Mouse (Mus musculus) kidney, adult 2 months (tissue): ENCODE results near the gene Clrn1. TPM values are rescaled to one million over a fixed set of nuclear protein-coding genes. Genes with fewer than 3 reads are reported as not detected.

Experiments
- DNase-seq: peaks from one replicate; pipeline ENCODE4 v3.0.0; 2021
- H3K27ac ChIP-seq: fragments of 200-500 bp; 2 replicates; pipeline ENCODE4 v1.5.1; 2012; ENCODE audit warnings: low read depth, low read length, control low read depth, inconsistent platforms; ENCODE audit not compliant: insufficient read depth
- H3K27me3 ChIP-seq: fragments of 200-500 bp; replicated peaks from 2 replicates; pipeline ENCODE4 v1.6.1; 2012; ENCODE audit warnings: mild to moderate bottlenecking, moderate library complexity, low read length, inconsistent platforms; ENCODE audit not compliant: control insufficient read depth, insufficient read depth
- H3K36me3 ChIP-seq: fragments of 200-500 bp; 2 replicates; pipeline ENCODE4 v1.6.1; 2012; ENCODE audit warnings: mild to moderate bottlenecking, moderate library complexity, low read length, inconsistent platforms; ENCODE audit not compliant: control insufficient read depth, insufficient read depth
- H3K4me1 ChIP-seq: fragments of 200-500 bp; 2 replicates; pipeline ENCODE4 v1.6.1; 2011; ENCODE audit warnings: low read length; ENCODE audit not compliant: control insufficient read depth, insufficient read depth
- H3K4me3 ChIP-seq: fragments of 200-500 bp; 2 replicates; pipeline ENCODE4 v1.5.1; 2011; ENCODE audit warnings: mild to moderate bottlenecking, low read depth, low read length, control low read depth; ENCODE audit not compliant: insufficient read depth
- CTCF ChIP-seq: fragments of 200-500 bp; conservative IDR thresholded peaks from 2 replicates; pipeline ENCODE4 v1.5.1; 2011; ENCODE audit warnings: low read depth, mild to moderate bottlenecking, control low read depth, low read length, moderate library complexity, mixed read lengths; ENCODE audit not compliant: insufficient read depth, insufficient read length
- POLR2A ChIP-seq: fragments of 200-500 bp; IDR thresholded peaks from one replicate; pipeline ENCODE4 v1.6.1; 2011; ENCODE audit warnings: low read depth, low read length, control low read depth
- WGBS: fragments of 180-500 bp; shearing (Covaris S2); methylation state at CpG from one replicate; pipeline ENCODE4 v1.1.7; 2018; 5-methylcytosine and 5-hydroxymethylcytosine counted together
- polyA plus RNA-seq: library from polyadenylated mRNA; depleted of rRNA; stranded (reverse); fragments of >200 nt; gene quantifications from 2 replicates; pipeline ENCODE4 v1.2.3, GENCODE M21; 2012

Clrn1 gene
- polyA plus RNA-seq, 1 experiment: not detected

- Histone ChIP-seq H3K4me1 (no peaks in the 10 kb centered on the region), H3K36me3 (no peaks in the 10 kb centered on the region), H3K27me3 (no peaks in the 10 kb centered on the region), H3K27ac (no peak overlapping the region), H3K4me3 (no peak overlapping the region)
- no peak for TF ChIP-seq CTCF
- TF ChIP-seq POLR2A: no peak
- WGBS: 88% methylated on average over 2 of the region's 2 CpGs
- DNase-seq: no peak
Observed at GRCm38 (mm10) chr3:58832888-58833287, 52.3 kb downstream of the Clrn1 start.

DNA sequence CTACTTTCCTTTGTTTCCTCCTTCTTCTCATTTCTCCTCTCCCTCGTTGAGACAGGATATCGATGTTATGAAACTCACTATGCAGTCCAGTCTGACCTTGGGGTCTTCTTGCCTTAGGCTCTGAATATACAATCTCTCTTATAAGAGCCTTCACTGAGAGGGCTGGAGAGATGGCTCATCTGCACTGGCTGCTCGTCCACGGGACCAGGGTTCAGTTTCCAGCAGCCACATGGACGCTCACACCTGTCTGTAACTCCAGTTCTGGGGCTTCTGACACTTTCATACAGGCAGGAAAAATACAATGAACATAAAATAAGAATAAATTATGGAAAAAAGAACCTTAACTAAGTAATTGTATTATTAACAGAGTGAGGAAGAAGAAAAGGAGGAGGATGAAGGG is 53.6 kb downstream of the Clrn1 start:
- TF ChIP-seq CTCF (no peak), POLR2A (no peak)
- no peaks in the 10 kb centered on the region for H3K27me3 ChIP-seq
- H3K36me3 ChIP-seq: no peaks in the 10 kb centered on the region
- H3K27ac ChIP-seq: no peak overlapping the region
- no peaks in the 10 kb centered on the region for H3K4me1 ChIP-seq
- H3K4me3 ChIP-seq: no peak overlapping the region
- 79% methylated on average over 5 of the region's 5 CpGs for WGBS
- no peak for DNase-seq

- no peak for DNase-seq
- no peaks in the 10 kb centered on the region for H3K27me3 ChIP-seq
- no peaks in the 10 kb centered on the region for H3K36me3 ChIP-seq
- no peak overlapping the region for H3K4me3 ChIP-seq
- no peak overlapping the region for H3K27ac ChIP-seq
- WGBS: 81% methylated on average over 1 of the region's 1 CpGs
- no peaks in the 10 kb centered on the region for H3K4me1 ChIP-seq
- TF ChIP-seq POLR2A (no peak), CTCF (no peak)
Observed at GRCm38 (mm10) chr3:58829926-58830325, 55.2 kb downstream of the Clrn1 start.

DNA sequence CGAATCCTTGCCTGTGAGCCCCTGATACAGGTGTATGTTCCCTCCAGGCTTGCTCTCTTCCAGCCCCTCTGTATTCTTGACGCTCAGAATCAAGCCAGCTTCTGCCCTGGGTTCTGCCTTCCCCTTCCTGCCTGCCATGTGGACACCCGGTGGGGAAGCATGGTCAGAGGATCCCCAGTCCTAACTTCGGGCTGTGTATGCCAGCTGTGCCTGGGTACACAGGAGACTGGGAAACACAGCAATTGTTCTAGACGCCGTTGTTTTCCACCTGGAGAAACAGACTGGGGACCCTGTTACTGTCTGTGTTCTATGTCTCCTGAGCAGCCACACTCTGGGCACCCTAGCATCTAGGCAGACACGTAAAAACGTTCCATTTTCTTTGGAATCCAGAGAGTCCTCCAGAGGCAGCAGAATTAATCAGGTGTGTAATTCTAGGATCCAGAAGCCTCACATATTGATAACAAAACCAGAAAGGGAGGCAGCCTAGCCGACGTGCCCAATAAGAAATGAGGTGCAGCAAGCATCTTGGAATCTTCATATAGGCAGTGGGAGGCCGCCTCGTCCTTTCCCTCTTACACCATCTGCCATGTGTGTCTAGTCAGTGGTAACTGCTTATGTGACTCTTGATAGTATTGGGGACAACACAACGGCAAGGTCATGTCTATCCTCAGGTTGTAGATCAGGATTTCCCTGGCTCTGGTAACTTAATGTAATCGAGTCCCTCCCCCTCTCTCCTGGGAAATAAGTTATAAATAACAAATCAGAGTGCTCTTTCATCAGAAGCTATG is 56.6 kb downstream of the Clrn1 start:
- H3K27ac ChIP-seq: no peak overlapping the region
- no peak for DNase-seq
- no peaks in the 10 kb centered on the region for H3K27me3 ChIP-seq
- no peak for TF ChIP-seq POLR2A
- no peak for TF ChIP-seq CTCF
- no peak overlapping the region for H3K4me3 ChIP-seq
- WGBS: 78% methylated on average over 14 of the region's 14 CpGs
- H3K36me3 ChIP-seq: no peaks in the 10 kb centered on the region
- H3K4me1 ChIP-seq: no peaks in the 10 kb centered on the region

DNA sequence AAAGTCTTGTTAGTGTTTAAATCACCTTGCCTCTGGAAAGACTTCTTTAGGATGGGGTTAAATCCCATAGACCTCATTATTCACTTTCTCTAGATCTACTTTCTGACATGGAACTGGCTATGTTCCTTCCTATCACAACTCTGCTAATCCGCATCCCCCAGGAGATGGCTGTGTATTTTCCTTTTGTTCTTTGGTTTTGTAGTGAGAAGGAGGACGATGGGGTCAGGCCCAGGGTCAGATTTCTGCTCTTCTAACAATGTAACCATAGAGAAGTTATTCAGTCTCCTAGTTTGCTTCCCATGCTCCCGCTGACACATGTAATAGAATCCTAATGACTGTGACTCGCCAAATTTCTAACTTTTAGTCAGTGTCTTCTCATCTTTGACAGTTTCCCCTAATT is 58.9 kb downstream of the Clrn1 start:
- H3K27me3 ChIP-seq: no peaks in the 10 kb centered on the region
- WGBS: 39% methylated on average over 4 of the region's 4 CpGs
- no peak for TF ChIP-seq POLR2A
- TF ChIP-seq CTCF: no peak
- H3K4me1 ChIP-seq: no peaks in the 10 kb centered on the region
- H3K36me3 ChIP-seq: no peaks in the 10 kb centered on the region
- no peak overlapping the region for H3K27ac ChIP-seq
- no peak overlapping the region for H3K4me3 ChIP-seq
- DNase-seq: no peak

DNA sequence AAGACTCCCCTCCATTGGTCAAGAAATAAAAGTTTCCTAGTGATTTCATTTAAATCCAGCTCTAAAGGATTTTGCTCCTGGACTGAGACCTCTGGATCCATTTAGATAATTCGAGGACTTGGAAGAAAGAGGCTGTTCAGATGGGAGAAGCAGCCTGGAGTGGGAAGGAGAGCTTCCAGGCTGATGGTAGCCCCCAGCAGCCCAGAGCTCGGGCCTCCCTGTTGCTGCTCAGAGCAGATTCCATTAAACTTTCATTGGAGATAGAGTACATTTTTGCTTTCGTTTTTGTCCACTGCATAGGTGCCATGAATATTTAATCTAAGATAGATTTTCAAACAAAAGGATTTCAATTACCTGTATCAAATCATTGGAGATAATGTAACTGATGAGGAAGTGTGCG is 62.9 kb downstream of the Clrn1 start, which contains the start of gene Mindy4b-ps:
Gene Mindy4b-ps, minus strand, starts transcription at position 101 of the 400 bp plus-strand sequence.
- H3K27ac ChIP-seq: no peak within 1 kb of the TSS
- H3K4me3 ChIP-seq: no peak within 1 kb of the TSS
- no peak for DNase-seq
- WGBS: 72% methylated on average over 4 of the region's 4 CpGs
- H3K36me3 ChIP-seq: no peaks in the 10 kb centered on the region
- no peak for TF ChIP-seq POLR2A
- no peak for TF ChIP-seq CTCF
- no peaks in the 10 kb centered on the region for H3K4me1 ChIP-seq
- no peaks in the 10 kb centered on the region for H3K27me3 ChIP-seq

DNA sequence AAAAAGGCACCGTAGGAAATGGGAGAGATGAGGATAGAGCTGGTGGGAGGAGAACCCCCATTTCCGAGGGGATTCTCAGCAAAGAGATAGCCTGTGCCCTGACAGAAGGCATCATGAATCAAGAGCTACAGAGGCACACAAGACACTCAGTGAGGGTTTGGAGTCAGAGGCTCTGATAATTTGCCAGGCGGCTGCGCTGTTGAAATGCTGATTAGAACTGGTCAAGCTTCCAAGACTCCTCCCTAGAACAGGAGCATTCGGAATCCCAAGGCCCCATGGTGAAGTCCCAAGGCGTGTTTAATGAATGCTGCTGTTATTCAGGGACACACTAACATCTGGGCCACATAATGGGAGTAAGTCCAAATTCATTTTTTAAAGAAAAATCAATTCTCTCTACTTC is 67.8 kb downstream of the Clrn1 start:
- Histone ChIP-seq H3K4me1 (no peaks in the 10 kb centered on the region), H3K27me3 (no peaks in the 10 kb centered on the region), H3K36me3 (no peaks in the 10 kb centered on the region), H3K4me3 (no peak overlapping the region), H3K27ac (no peak overlapping the region)
- no peak for DNase-seq
- WGBS: 47% methylated on average over 6 of the region's 6 CpGs
- TF ChIP-seq CTCF (no peak), POLR2A (no peak)
